Mouse (Mus musculus): ENCODE results near the gene Tmsb10.

DNA sequence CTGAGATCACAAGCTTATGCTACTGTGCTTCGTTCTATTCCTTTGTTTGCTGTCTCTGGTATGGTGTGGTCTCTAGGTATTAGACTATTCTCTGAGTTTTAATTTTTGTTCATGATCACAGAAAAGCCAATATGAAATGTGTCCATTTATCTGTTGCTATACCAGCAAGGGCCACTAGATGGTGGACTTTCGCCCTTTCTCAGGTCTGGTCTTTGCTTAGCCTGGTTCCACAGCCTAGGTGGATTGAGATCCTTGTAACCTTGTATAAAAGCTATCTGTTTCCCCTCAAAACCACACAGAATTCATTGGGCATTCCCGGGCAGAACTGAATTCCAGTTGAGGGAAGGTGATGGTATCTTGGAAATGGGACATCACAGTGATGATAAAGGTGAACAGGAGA is 18.1 kb downstream of the Tmsb10 start:
- peak; percentile 91 for TF ChIP-seq CTCF (IDR thresholded peaks at IDR 0.05; ENCODE audit: low read depth)
- TF ChIP-seq EP300 (IDR thresholded peaks at IDR 0.05; ENCODE audit: low read depth), result no peak
